In the genomic region with DNA sequence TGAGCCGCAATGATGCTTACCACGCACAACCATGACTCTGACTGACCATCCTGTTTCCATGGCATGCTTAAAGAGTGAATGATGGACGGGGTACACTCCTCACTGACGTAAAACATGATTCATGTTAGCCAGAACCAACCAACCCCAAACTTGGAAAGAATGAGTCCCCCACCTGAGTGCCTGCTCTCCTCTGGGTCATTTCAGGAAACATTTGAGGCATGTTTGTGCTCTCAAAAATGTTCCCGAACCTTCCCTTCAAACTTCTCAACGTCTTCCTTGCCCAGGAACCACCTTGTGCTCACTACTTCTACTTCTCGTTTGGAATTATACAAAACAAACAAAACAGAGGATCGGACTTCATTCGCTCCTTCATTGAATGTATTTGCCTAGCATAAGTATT, we compare ENCODE assay signal across 14 mouse cellular contexts.
A peak's percentile ranks its signal among the peaks of the same experiment; 100 is the strongest.
DNase-seq lines count a peak whose midpoint lies in the region; ATAC-seq lines count a peak whose summit lies in the region.
"Had no signal": no experiment of that assay in that cellular context is flagged by ENCODE, and none has a peak within 500 bp of the region (broad histone marks: within the 10 kb centered on the region; RNA-seq: fewer than 3 reads in every experiment).

No protein-coding gene starts in this region.

- peaks cover 15% of the 10 kb centered on the region for H3K27me3 ChIP-seq in hindbrain, embryonic 10.5 days (ENCODE audit: insufficient read depth, poor library complexity, severe bottlenecking)
- H3K27me3 ChIP-seq in hindbrain, embryonic 13.5 days = 0 out of 2 replicates have a peak, but pooled peaks cover 4% of the 10 kb centered on the region
- H3K27me3 ChIP-seq in midbrain, embryonic 11.5 days (ENCODE audit: control insufficient read depth, insufficient read depth, low read length) = no peaks in the 10 kb centered on the region; the same call in 1 of the 2 replicates
- no peaks in the 10 kb centered on the region for H3K27me3 ChIP-seq in midbrain, embryonic 14.5 days (ENCODE audit: control insufficient read depth, insufficient read depth, low read length)
- H3K27me3 ChIP-seq in hindbrain, embryonic 14.5 days (ENCODE audit: control insufficient read depth, insufficient read depth, low read length) = no peaks in the 10 kb centered on the region
- H3K27me3 ChIP-seq in midbrain, embryonic 15.5 days (replicated peaks) = no peaks in the 10 kb centered on the region

- H3K27ac ChIP-seq in hindbrain, embryonic 10.5 days = peak overlapping the region; percentile 97
- H3K27ac ChIP-seq in hindbrain, embryonic 13.5 days = no peak overlapping the region
- no peak overlapping the region; the same call in 1 of the 2 replicates for H3K27ac ChIP-seq in midbrain, embryonic 11.5 days (ENCODE audit: low read depth, low read length)
- H3K27ac ChIP-seq in midbrain, embryonic 14.5 days (replicated peaks; ENCODE audit: low read depth, low read length) = no peak overlapping the region
- H3K27ac ChIP-seq in hindbrain, embryonic 14.5 days = peak overlapping the region; percentile 93; the same call in 1 of the 2 replicates
- 0 out of 2 replicates have a peak overlapping the region, but pooled peaks have one; percentile 93 for H3K27ac ChIP-seq in midbrain, embryonic 15.5 days

- H3K4me3 ChIP-seq in hindbrain, embryonic 10.5 days = no peak overlapping the region
- H3K4me3 ChIP-seq in hindbrain, embryonic 13.5 days = no peak overlapping the region
- no peak overlapping the region for H3K4me3 ChIP-seq in midbrain, embryonic 11.5 days (ENCODE audit: low read depth, low read length)
- no peak overlapping the region for H3K4me3 ChIP-seq in midbrain, embryonic 14.5 days (replicated peaks; ENCODE audit: low read depth, low read length)
- no peak overlapping the region for H3K4me3 ChIP-seq in hindbrain, embryonic 14.5 days (replicated peaks; ENCODE audit: low read length)
- H3K4me3 ChIP-seq in midbrain, embryonic 15.5 days = no peak overlapping the region
- H3K4me3 ChIP-seq: heart, adult 2 months had no signal

- H3K4me2 ChIP-seq in hindbrain, embryonic 13.5 days = no peak overlapping the region
- no peak overlapping the region for H3K4me2 ChIP-seq in midbrain, embryonic 11.5 days
- H3K4me2 ChIP-seq in midbrain, embryonic 14.5 days (ENCODE audit: low read length) = no peak overlapping the region; the same call in 1 of the 2 replicates
- H3K4me2 ChIP-seq in hindbrain, embryonic 14.5 days (replicated peaks) = no peak overlapping the region
- no peak overlapping the region for H3K4me2 ChIP-seq in midbrain, embryonic 15.5 days

- DNase-seq in hindbrain, embryonic 10.5 days (ENCODE audit: low spot score) = no peak
- DNase-seq in midbrain, embryonic 11.5 days (ENCODE audit: low spot score, missing footprints) = peak; percentile 83
- DNase-seq in midbrain, embryonic 14.5 days = no peak
- DNase-seq in hindbrain, embryonic 14.5 days (ENCODE audit: low spot score) = no peak
- no peak for DNase-seq in cerebellum, adult 9-11 months
- DNase-seq in testis, postnatal 10 days (ENCODE audit: low spot score) = no peak
- DNase-seq: adrenal gland, adult 2 months; cerebellum, adult 9-10 months; heart, adult 2 months; heart, postnatal 36 days; kidney, adult 2 months had no signal

- WGBS in hindbrain, embryonic 10.5 days = 64% methylated on average over 9 of the region's 9 CpGs
- WGBS in hindbrain, embryonic 13.5 days = 55% methylated on average over 9 of the region's 9 CpGs
- WGBS in midbrain, embryonic 11.5 days = 65% methylated on average over 9 of the region's 9 CpGs
- 65% methylated on average over 9 of the region's 9 CpGs for WGBS in midbrain, embryonic 14.5 days
- 59% methylated on average over 9 of the region's 9 CpGs for WGBS in hindbrain, embryonic 14.5 days
- WGBS in midbrain, embryonic 15.5 days = 64% methylated on average over 9 of the region's 9 CpGs

- H3K9me3 ChIP-seq in hindbrain, embryonic 10.5 days = no peaks in the 10 kb centered on the region
- H3K9me3 ChIP-seq in hindbrain, embryonic 13.5 days = no peaks in the 10 kb centered on the region
- no peaks in the 10 kb centered on the region for H3K9me3 ChIP-seq in midbrain, embryonic 11.5 days (ENCODE audit: control insufficient read depth, low read length)
- no peaks in the 10 kb centered on the region for H3K9me3 ChIP-seq in midbrain, embryonic 14.5 days (ENCODE audit: control insufficient read depth, low read length)
- H3K9me3 ChIP-seq in hindbrain, embryonic 14.5 days (ENCODE audit: control insufficient read depth, low read length) = no peaks in the 10 kb centered on the region
- no peaks in the 10 kb centered on the region for H3K9me3 ChIP-seq in midbrain, embryonic 15.5 days

- no peak for ATAC-seq in hindbrain, embryonic 13.5 days (ENCODE audit: low FRiP score)
- no peak for ATAC-seq in midbrain, embryonic 11.5 days (ENCODE audit: low FRiP score)
- ATAC-seq in midbrain, embryonic 14.5 days (ENCODE audit: low FRiP score, low TSS enrichment) = no peak
- no peak for ATAC-seq in hindbrain, embryonic 14.5 days (ENCODE audit: low FRiP score)
- no peak for ATAC-seq in midbrain, embryonic 15.5 days (replicated peaks)
- ATAC-seq: CD4-positive, CD25-positive, alpha-beta regulatory T cell, adult 4 months had no signal

- no peaks in the 10 kb centered on the region for H3K36me3 ChIP-seq in hindbrain, embryonic 10.5 days
- no peaks in the 10 kb centered on the region for H3K36me3 ChIP-seq in hindbrain, embryonic 13.5 days
- H3K36me3 ChIP-seq in midbrain, embryonic 11.5 days (ENCODE audit: control insufficient read depth, insufficient read depth, low read length) = no peaks in the 10 kb centered on the region
- H3K36me3 ChIP-seq in midbrain, embryonic 14.5 days (ENCODE audit: control insufficient read depth, insufficient read depth, low read length) = no peaks in the 10 kb centered on the region
- no peaks in the 10 kb centered on the region for H3K36me3 ChIP-seq in hindbrain, embryonic 14.5 days (replicated peaks; ENCODE audit: control insufficient read depth, insufficient read depth)
- no peaks in the 10 kb centered on the region for H3K36me3 ChIP-seq in midbrain, embryonic 15.5 days (replicated peaks)

- no peak overlapping the region for H3K9ac ChIP-seq in hindbrain, embryonic 13.5 days
- H3K9ac ChIP-seq in midbrain, embryonic 11.5 days (ENCODE audit: low read length) = no peak overlapping the region
- H3K9ac ChIP-seq in midbrain, embryonic 14.5 days (replicated peaks; ENCODE audit: low read length) = no peak overlapping the region
- H3K9ac ChIP-seq in hindbrain, embryonic 14.5 days = no peak overlapping the region
- no peak overlapping the region for H3K9ac ChIP-seq in midbrain, embryonic 15.5 days

- H3K4me1 ChIP-seq in hindbrain, embryonic 10.5 days (replicated peaks) = peaks cover 80% of the 10 kb centered on the region
- H3K4me1 ChIP-seq in hindbrain, embryonic 13.5 days (replicated peaks) = peaks cover 65% of the 10 kb centered on the region
- H3K4me1 ChIP-seq in midbrain, embryonic 11.5 days (ENCODE audit: control insufficient read depth, insufficient read depth, low read length) = peaks cover 62% of the 10 kb centered on the region
- peaks cover 26% of the 10 kb centered on the region for H3K4me1 ChIP-seq in midbrain, embryonic 14.5 days (ENCODE audit: control insufficient read depth, insufficient read depth, low read length)
- peaks cover 46% of the 10 kb centered on the region for H3K4me1 ChIP-seq in hindbrain, embryonic 14.5 days (replicated peaks; ENCODE audit: control insufficient read depth, insufficient read depth, low read length)
- peaks cover 49% of the 10 kb centered on the region for H3K4me1 ChIP-seq in midbrain, embryonic 15.5 days

Comparison
In these comparisons a context has a peak if more than half of its experiments do, and no peak if none do; other contexts are left out.
1. H3K27ac ChIP-seq: peak in hindbrain, embryonic 10.5 days (single experiment), hindbrain, embryonic 14.5 days (single experiment) and midbrain, embryonic 15.5 days (single experiment); none in hindbrain, embryonic 13.5 days (single experiment), midbrain, embryonic 11.5 days (single experiment) and midbrain, embryonic 14.5 days (single experiment).